7 mouse cellular contexts compared by ENCODE assay signal in genomic region chr1:192137926-192138910, GRCm38 (mm10). TPM values are rescaled to one million over a fixed set of nuclear protein-coding genes. Genes with fewer than 3 reads are reported as not detected.
DNase-seq lines count a peak whose midpoint lies in the region; ATAC-seq lines count a peak whose summit lies in the region.

Rcor3 (minus strand) TSS chr1:192138062.

- H3K9ac ChIP-seq in embryonic facial prominence, embryonic 11.5 days (replicated peaks; ENCODE audit: low read length), result peak within 1 kb of the TSS; percentile 89
- H3K9ac ChIP-seq in limb, embryonic 11.5 days (ENCODE audit: low read length), result peak within 1 kb of the TSS; percentile 95
- H3K9ac ChIP-seq in midbrain, embryonic 14.5 days (replicated peaks; ENCODE audit: low read length), result peak within 1 kb of the TSS; percentile 96

- no peaks in the 10 kb centered on the region for H3K9me3 ChIP-seq in embryonic facial prominence, embryonic 11.5 days (replicated peaks; ENCODE audit: control insufficient read depth, low read length)
- no peaks in the 10 kb centered on the region for H3K9me3 ChIP-seq in limb, embryonic 11.5 days (ENCODE audit: control insufficient read depth, low read length)
- H3K9me3 ChIP-seq in midbrain, embryonic 14.5 days (ENCODE audit: control insufficient read depth, low read length), result no peaks in the 10 kb centered on the region

- peak within 1 kb of the TSS; percentile 98 for H3K4me2 ChIP-seq in embryonic facial prominence, embryonic 11.5 days (ENCODE audit: low read depth, low read length)
- H3K4me2 ChIP-seq in limb, embryonic 11.5 days (ENCODE audit: low read depth, severe bottlenecking), result peak within 1 kb of the TSS; percentile 97
- peak within 1 kb of the TSS; percentile 93 for H3K4me2 ChIP-seq in midbrain, embryonic 14.5 days (ENCODE audit: low read length)

- H3K27ac ChIP-seq in embryonic facial prominence, embryonic 11.5 days (replicated peaks; ENCODE audit: low read depth, low read length), result peak within 1 kb of the TSS; percentile 90
- peak within 1 kb of the TSS; percentile 95 for H3K27ac ChIP-seq in limb, embryonic 11.5 days (replicated peaks; ENCODE audit: low read depth, low read length)
- H3K27ac ChIP-seq in midbrain, embryonic 14.5 days (replicated peaks; ENCODE audit: low read depth, low read length), result peak within 1 kb of the TSS; percentile 98

- peak within 1 kb of the TSS; percentile 85 for H3K4me3 ChIP-seq in embryonic facial prominence, embryonic 11.5 days (ENCODE audit: low read depth, low read length)
- H3K4me3 ChIP-seq in limb, embryonic 11.5 days (ENCODE audit: low read depth, low read length), result peak within 1 kb of the TSS; percentile 86
- H3K4me3 ChIP-seq in midbrain, embryonic 14.5 days (replicated peaks; ENCODE audit: low read depth, low read length), result peak within 1 kb of the TSS; percentile 86

- peak; percentile 91 for DNase-seq in adrenal gland, postnatal 14 days
- peak; percentile 86 for DNase-seq in embryonic facial prominence, embryonic 11.5 days (ENCODE audit: low spot score)
- peak; percentile 99 for DNase-seq in heart, adult 11 months
- DNase-seq in kidney, adult 18-20 months, result peak; percentile 91
- DNase-seq in limb, embryonic 11.5 days (ENCODE audit: low spot score), result peak; percentile 78
- peak; percentile 91 for DNase-seq in midbrain, embryonic 14.5 days
- DNase-seq in spleen, adult 18-20 months, result peak; percentile 73 to 80

- ATAC-seq in embryonic facial prominence, embryonic 11.5 days (replicated peaks; ENCODE audit: insufficient number of reproducible peaks, low FRiP score, low TSS enrichment, low read depth), result peak; percentile 82
- ATAC-seq in limb, embryonic 11.5 days (ENCODE audit: insufficient number of reproducible peaks, low FRiP score, low TSS enrichment, low read depth), result peak; percentile 78
- ATAC-seq in midbrain, embryonic 14.5 days (ENCODE audit: low FRiP score, low TSS enrichment), result peak; percentile 87

- no peaks in the 10 kb centered on the region; the same call in 1 of the 2 replicates for H3K36me3 ChIP-seq in embryonic facial prominence, embryonic 11.5 days (replicated peaks; ENCODE audit: control insufficient read depth, insufficient read depth, low read depth, low read length)
- H3K36me3 ChIP-seq in limb, embryonic 11.5 days (ENCODE audit: control insufficient read depth, insufficient read depth, low read length), result no peaks in the 10 kb centered on the region
- H3K36me3 ChIP-seq in midbrain, embryonic 14.5 days (ENCODE audit: control insufficient read depth, insufficient read depth, low read length), result no peaks in the 10 kb centered on the region

- WGBS in embryonic facial prominence, embryonic 11.5 days, result under 1% methylated on average over 52 of the region's 88 CpGs
- under 1% methylated on average over 49 of the region's 88 CpGs for WGBS in limb, embryonic 11.5 days
- under 1% methylated on average over 78 of the region's 88 CpGs for WGBS in midbrain, embryonic 14.5 days

- no peaks in the 10 kb centered on the region for H3K4me1 ChIP-seq in embryonic facial prominence, embryonic 11.5 days (ENCODE audit: control insufficient read depth, insufficient read depth, low read length)
- H3K4me1 ChIP-seq in limb, embryonic 11.5 days (ENCODE audit: control insufficient read depth, insufficient read depth, low read length), result no peaks in the 10 kb centered on the region
- H3K4me1 ChIP-seq in midbrain, embryonic 14.5 days (ENCODE audit: control insufficient read depth, insufficient read depth, low read length), result peaks cover 8% of the 10 kb centered on the region

- H3K27me3 ChIP-seq in embryonic facial prominence, embryonic 11.5 days (ENCODE audit: control insufficient read depth, insufficient read depth, low read length), result no peaks in the 10 kb centered on the region
- no peaks in the 10 kb centered on the region for H3K27me3 ChIP-seq in limb, embryonic 11.5 days (ENCODE audit: control insufficient read depth, insufficient read depth, low read length)
- no peaks in the 10 kb centered on the region for H3K27me3 ChIP-seq in midbrain, embryonic 14.5 days (ENCODE audit: control insufficient read depth, insufficient read depth, low read length)

RNA-seq across cellular contexts. Expression of gene Rcor3, which starts in this region (rescaled TPM):
- total RNA-seq in adrenal gland, postnatal 14 days (2021), result 26.9 and 32.8 TPM in 2 replicates
- polyA plus RNA-seq in embryonic facial prominence, embryonic 11.5 days (2014; fragmentation: Nextera tagmentation; extraction: Ambion mirVana), result 17.3 and 18.7 TPM in 2 replicates
- polyA plus RNA-seq in limb, embryonic 11.5 days (2014; fragmentation: Nextera tagmentation; extraction: Ambion mirVana), result 17.6 and 20.5 TPM in 2 replicates
- 36.3 and 41.4 TPM in 2 replicates for polyA plus RNA-seq in midbrain, embryonic 14.5 days (2014; fragmentation: Nextera tagmentation; extraction: Ambion mirVana)

Comparison
In these comparisons a context has a peak if more than half of its experiments do, and no peak if none do; other contexts are left out.
1. Peak in every context shown above with its lines: DNase-seq, ATAC-seq, H3K4me3 ChIP-seq and H3K27ac ChIP-seq.